14 mouse cellular contexts compared by ENCODE assay signal in genomic region chr10:78167775-78168174, GRCm38 (mm10).
"Had no signal": no experiment of that assay in that cellular context is flagged by ENCODE, and none has a peak within 500 bp of the region (broad histone marks: within the 10 kb centered on the region; RNA-seq: fewer than 3 reads in every experiment).

No protein-coding gene starts in this region.

- H3K9ac ChIP-seq: neural tube, embryonic 15.5 days had no signal

- H3K4me3 ChIP-seq: neural tube, embryonic 15.5 days had no signal

- DNase-seq: right cerebral cortex, adult 18-20 months; right cerebral cortex, postnatal 14 days; right cerebral cortex, postnatal 25 days; right cerebral cortex, postnatal 4 days; spleen, adult 18-20 months; thymus, adult 18-20 months; thymus, adult 2 months; thymus, postnatal 14 days; thymus, postnatal 25 days; thymus, postnatal 36 days; thymus, postnatal 4 days had no signal

- H3K9me3 ChIP-seq: neural tube, embryonic 15.5 days; stomach, embryonic 15.5 days had no signal

- H3K27me3 ChIP-seq: neural tube, embryonic 15.5 days; stomach, embryonic 15.5 days had no signal

- H3K27ac ChIP-seq: neural tube, embryonic 15.5 days; stomach, embryonic 15.5 days; stomach, postnatal 0 days had no signal
